Mouse (Mus musculus): ENCODE results near the gene Trappc1.

DNA sequence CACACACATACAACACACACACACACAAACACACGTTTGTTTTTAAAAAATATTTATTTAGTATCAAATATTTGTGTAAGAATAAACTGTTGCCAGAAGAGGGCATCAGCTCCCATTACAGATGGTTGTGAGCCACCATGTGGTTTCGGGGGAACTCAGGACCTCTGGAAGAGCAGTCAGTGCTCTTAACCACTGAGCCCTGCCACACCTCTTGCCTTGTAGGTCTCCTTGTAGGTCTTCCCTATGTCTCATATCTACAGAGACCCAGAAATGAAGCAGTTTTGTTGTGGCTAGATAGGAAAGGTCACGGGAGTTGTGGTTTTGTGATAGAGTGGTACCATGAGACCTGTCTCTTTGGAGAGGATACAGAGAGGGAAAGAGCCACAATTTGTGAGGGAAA, 10.1 kb downstream of the Trappc1 start:
- TF ChIP-seq CTCF (conservative IDR thresholded peaks at IDR 0.05; ENCODE audit: insufficient read depth, insufficient read length, low read depth, low read length) = peak; percentile 29; the same call in 1 of the 2 replicates
- TF ChIP-seq POLR2A (IDR thresholded peaks at IDR 0.05; ENCODE audit: low read depth, low read length) = no peak

Measured in kidney, adult 2 months (tissue).